Mouse (Mus musculus) G1E (cell line): ENCODE measurements around the gene Bbs5.

ENCODE experiments used
- CTCF ChIP-seq: IDR thresholded peaks from 2 replicates; pipeline ENCODE4 v1.5.1; 2012; ENCODE audit warnings: low read depth, low read length, inconsistent platforms, mixed read lengths
- GATA1 ChIP-seq: IDR thresholded peaks from 2 replicates; pipeline ENCODE4 v1.6.1; 2012; ENCODE audit warnings: borderline replicate concordance, low read length, inconsistent platforms, mixed read lengths
- GATA2 ChIP-seq: IDR thresholded peaks from 2 replicates; pipeline ENCODE4 v1.6.1; 2012; ENCODE audit warnings: low read depth, low read length, inconsistent platforms, borderline replicate concordance
- POLR2AphosphoS5 ChIP-seq: IDR thresholded peaks from 2 replicates; pipeline ENCODE4 v1.6.1; 2012; ENCODE audit warnings: low read depth, low read length, inconsistent platforms; ENCODE audit not compliant: insufficient replicate concordance
- TAL1 ChIP-seq: conservative IDR thresholded peaks from 2 replicates; pipeline ENCODE4 v1.6.1; 2012; ENCODE audit warnings: low read depth, low read length, inconsistent platforms, mixed read lengths

DNA sequence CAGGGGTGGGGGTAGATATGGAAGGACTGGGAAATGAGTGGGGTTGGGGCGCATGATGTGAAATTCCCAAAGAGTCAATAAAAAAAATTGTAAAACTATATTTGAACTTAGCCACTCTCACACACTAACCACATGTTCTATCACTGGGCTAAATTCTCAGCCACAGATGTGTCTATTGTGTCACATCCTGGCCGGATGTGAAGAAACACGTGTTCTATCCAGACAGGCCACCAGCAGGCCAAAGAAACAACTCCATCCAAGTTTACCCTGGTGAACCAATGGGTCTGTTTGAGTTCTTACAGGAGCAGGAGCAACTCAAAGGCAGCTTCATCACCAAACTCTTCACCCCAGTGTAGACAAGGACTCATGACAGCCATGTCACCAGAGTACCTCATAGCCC is 69.5 kb downstream of the Bbs5 start:
- TF ChIP-seq CTCF, result no peak
- no peak for TF ChIP-seq GATA1
- no peak for TF ChIP-seq TAL1
- TF ChIP-seq GATA2, result no peak
- TF ChIP-seq POLR2AphosphoS5, result no peak
